Mouse (Mus musculus) neural tube, embryonic 14.5 days (tissue): Measurements from ENCODE around the gene Mdfic. TPM values are rescaled to one million over a fixed set of nuclear protein-coding genes. Genes with fewer than 3 reads are reported as not detected.

Experiments
- ATAC-seq: fragments of 200-750 bp; cut with Nextera tagmentation; 2 replicates; pipeline ENCODE4 v1.8.0; 2017; ENCODE audit warnings: low read depth, mild to moderate bottlenecking, moderate TSS enrichment, moderate library complexity
- H3K27ac ChIP-seq: fragments of 300-500 bp; sonication (generic); 2 replicates; pipeline ENCODE4 v1.5.1; 2014; ENCODE audit warnings: low read depth, mild to moderate bottlenecking, control low read depth, low read length, moderate library complexity, mixed read lengths
- H3K27me3 ChIP-seq: fragments of 300-500 bp; sonication (generic); 2 replicates; pipeline ENCODE4 v1.6.1; 2014; ENCODE audit warnings: low read length; ENCODE audit not compliant: control insufficient read depth, insufficient read depth
- H3K36me3 ChIP-seq: fragments of 300-500 bp; sonication (generic); 2 replicates; pipeline ENCODE4 v1.6.1; 2014; ENCODE audit warnings: low read length, mixed read lengths; ENCODE audit not compliant: control insufficient read depth, insufficient read depth
- H3K4me1 ChIP-seq: fragments of 300-500 bp; sonication (generic); 2 replicates; pipeline ENCODE4 v1.6.1; 2014; ENCODE audit warnings: low read length; ENCODE audit not compliant: control insufficient read depth, insufficient read depth
- H3K4me2 ChIP-seq: fragments of 300-500 bp; sonication (generic); 2 replicates; pipeline ENCODE4 v1.6.1; 2014; ENCODE audit warnings: mild to moderate bottlenecking, low read depth, low read length, control low read depth
- H3K4me3 ChIP-seq: fragments of 300-500 bp; sonication (generic); 2 replicates; pipeline ENCODE4 v1.5.1; 2014; ENCODE audit warnings: low read depth, low read length, control low read depth, mixed read lengths
- H3K9ac ChIP-seq: fragments of 300-500 bp; sonication (generic); replicated peaks from 2 replicates; pipeline ENCODE4 v1.6.1; 2014; ENCODE audit warnings: low read depth, mild to moderate bottlenecking, control low read depth, low read length, mixed read lengths
- H3K9me3 ChIP-seq: fragments of 300-500 bp; sonication (generic); 2 replicates; pipeline ENCODE4 v1.6.1; 2016; ENCODE audit warnings: low read length; ENCODE audit not compliant: control insufficient read depth
- WGBS: fragments of 180-500 bp; shearing (Covaris S2); extraction: QIAGEN DNeasy Blood & Tissue Kit; methylation state at CpG from one replicate; pipeline ENCODE4 v1.1.7; 2014; 5-methylcytosine and 5-hydroxymethylcytosine counted together
- polyA plus RNA-seq: library from polyadenylated mRNA; unstranded; fragments of >200 nt; fragmentation: Nextera tagmentation; extraction: Ambion mirVana; gene quantifications from 2 replicates; pipeline ENCODE4 v1.2.1, GENCODE M21; 2014

The Mdfic gene
- polyA plus RNA-seq, 1 experiment from 2014 or later: 0.62 TPM

DNA sequence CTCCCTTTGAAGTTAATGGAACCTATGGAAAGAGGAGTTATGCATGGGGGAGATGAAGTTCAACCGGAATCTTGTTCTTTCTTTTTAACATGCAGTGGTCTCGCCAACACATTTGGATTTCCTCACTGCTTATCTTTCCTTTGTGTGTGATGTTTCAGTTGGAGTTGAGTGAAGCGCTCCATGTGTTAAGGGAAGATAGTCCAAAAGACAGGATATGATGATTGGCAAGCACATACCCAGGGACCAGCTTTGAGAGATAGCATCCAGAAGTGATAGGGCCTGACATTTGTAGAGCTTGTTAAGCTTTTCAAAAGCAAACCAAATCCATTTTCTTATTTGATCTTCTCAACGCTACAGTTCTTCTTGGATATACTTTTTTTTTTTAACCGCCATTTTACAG is 86.9 kb downstream of the Mdfic start:
- Histone ChIP-seq H3K9me3 (no peaks in the 10 kb centered on the region), H3K36me3 (no peaks in the 10 kb centered on the region), H3K4me3 (no peak overlapping the region), H3K27me3 (no peaks in the 10 kb centered on the region), H3K27ac (no peak overlapping the region), H3K4me2 (no peak overlapping the region), H3K4me1 (no peaks in the 10 kb centered on the region), H3K9ac (no peak overlapping the region)
- ATAC-seq: no peak
- 98% methylated on average over 5 of the region's 5 CpGs for WGBS

DNA sequence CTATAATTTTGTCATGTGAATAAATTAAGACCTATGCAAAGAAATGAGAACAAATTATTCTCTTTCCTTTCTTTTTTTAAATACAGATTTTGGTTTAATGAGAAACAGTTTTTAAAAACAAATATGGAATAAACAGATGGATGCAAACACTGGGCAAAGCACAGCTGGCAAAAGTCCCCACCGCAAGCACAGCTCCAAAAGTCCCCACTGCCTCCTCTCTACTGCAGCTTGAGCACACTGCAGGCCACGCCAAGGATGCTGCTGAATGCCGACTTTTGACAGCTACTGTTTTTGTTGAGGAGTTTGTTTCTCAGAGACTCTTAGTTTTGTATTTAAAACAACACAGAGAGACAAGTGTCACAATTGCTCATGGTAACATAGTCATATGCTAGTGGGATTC is 104.8 kb downstream of the Mdfic start:
- no peaks in the 10 kb centered on the region for H3K27me3 ChIP-seq
- ATAC-seq: no peak
- no peaks in the 10 kb centered on the region for H3K4me1 ChIP-seq
- H3K9me3 ChIP-seq: no peaks in the 10 kb centered on the region
- H3K9ac ChIP-seq: no peak overlapping the region
- H3K27ac ChIP-seq: no peak overlapping the region
- no peaks in the 10 kb centered on the region for H3K36me3 ChIP-seq
- 79% methylated on average over 3 of the region's 3 CpGs for WGBS
- H3K4me2 ChIP-seq: no peak overlapping the region
- no peak overlapping the region for H3K4me3 ChIP-seq

DNA sequence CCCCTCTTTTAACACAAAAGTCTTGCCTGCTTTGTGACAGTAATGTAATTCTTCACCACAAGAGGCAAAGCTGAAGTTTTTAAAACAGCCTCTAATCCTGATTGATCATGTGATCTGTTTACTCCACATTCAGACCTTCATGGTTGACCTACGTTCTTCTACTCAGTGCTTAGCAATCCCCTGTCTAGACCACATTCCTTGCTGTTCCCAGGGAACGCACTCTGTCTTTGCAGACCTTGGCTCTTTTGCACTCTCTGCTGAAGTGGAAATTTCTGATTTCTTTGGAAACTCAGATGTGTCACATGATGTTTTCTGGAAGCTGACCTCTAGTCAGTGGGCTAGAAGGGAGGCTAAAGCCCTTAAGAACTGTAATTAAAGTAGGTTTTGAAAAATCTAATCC is 109.4 kb downstream of the Mdfic start:
- 0 out of 2 replicates have a peak, but pooled peaks have one; percentile 41 for ATAC-seq
- H3K4me3 ChIP-seq: no peak overlapping the region
- H3K9me3 ChIP-seq: no peaks in the 10 kb centered on the region
- H3K36me3 ChIP-seq: no peaks in the 10 kb centered on the region
- no peak overlapping the region for H3K4me2 ChIP-seq
- no peak overlapping the region for H3K9ac ChIP-seq
- no peaks in the 10 kb centered on the region for H3K27me3 ChIP-seq
- H3K4me1 ChIP-seq: no peaks in the 10 kb centered on the region
- H3K27ac ChIP-seq: no peak overlapping the region
- WGBS: 58% methylated on average over 2 of the region's 2 CpGs

DNA sequence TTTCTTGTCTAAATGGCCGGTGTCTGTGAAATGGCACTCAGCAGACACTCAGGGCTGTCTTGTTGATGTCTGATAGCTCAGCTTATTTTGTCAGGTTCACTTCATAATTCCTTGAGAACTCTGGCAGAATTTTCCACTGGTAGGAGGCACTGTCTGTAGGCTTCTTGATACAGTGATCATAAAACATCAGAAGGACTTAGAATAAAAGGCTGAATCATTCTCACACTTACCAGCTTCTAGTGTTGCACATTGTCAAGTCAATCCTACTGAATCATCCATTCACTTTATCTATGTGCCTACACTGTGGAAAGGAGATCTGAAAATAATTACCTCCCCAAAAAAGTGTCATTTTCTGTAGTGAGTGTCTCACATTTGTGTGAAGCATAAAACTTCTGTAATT is 110.2 kb downstream of the Mdfic start:
- Histone ChIP-seq H3K4me1 (no peaks in the 10 kb centered on the region), H3K4me2 (no peak overlapping the region), H3K36me3 (no peaks in the 10 kb centered on the region), H3K4me3 (no peak overlapping the region), H3K27me3 (no peaks in the 10 kb centered on the region), H3K9me3 (no peaks in the 10 kb centered on the region), H3K27ac (no peak overlapping the region), H3K9ac (no peak overlapping the region)
- ATAC-seq: no peak
- WGBS: 96% methylated on average over 1 of the region's 1 CpGs

DNA sequence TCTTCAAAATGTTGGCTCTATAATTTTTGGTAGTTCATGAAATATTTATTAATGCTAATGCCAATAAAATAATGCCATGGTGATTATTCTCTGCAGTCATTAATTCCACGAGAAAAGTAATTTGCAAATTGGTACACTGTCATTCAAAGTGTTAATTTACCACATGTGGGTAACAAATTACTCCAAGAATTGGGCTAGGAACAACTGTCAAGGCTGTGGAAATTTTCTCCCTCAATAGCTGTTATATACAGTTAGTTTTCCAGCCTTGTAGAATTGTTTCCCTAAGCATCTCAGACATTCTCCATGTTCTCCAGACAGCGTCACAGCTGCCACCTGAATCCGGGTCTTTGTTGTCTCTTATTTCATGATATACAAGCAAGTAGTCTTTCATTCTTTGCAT is 117.2 kb downstream of the Mdfic start:
- Histone ChIP-seq H3K27ac (no peak overlapping the region), H3K9me3 (no peaks in the 10 kb centered on the region), H3K4me1 (no peaks in the 10 kb centered on the region), H3K4me2 (no peak overlapping the region), H3K4me3 (no peak overlapping the region), H3K36me3 (no peaks in the 10 kb centered on the region), H3K9ac (no peak overlapping the region), H3K27me3 (no peaks in the 10 kb centered on the region)
- WGBS: 72% methylated on average over 3 of the region's 3 CpGs
- ATAC-seq: no peak

DNA sequence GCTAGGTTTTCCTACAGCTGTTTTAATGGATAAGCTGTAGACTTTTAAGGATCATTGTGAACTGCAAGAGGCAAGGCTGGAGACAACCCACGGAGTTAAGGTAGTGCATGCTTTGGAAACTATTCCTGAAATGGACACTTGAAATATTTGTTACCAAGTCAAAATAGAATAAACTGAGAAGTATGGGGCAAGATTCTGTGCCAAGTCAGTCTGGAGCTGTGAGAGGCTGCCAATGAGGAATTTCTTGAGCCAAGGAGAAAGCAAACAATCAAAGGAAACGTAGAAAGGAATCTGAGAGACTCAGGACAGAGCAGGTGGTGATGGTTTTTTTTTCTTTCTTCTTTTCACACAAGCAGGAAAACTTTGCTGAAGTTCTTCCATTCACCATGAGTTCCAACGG is 119.4 kb downstream of the Mdfic start:
- ATAC-seq: no peak
- no peaks in the 10 kb centered on the region for H3K27me3 ChIP-seq
- H3K36me3 ChIP-seq: no peaks in the 10 kb centered on the region
- H3K27ac ChIP-seq: no peak overlapping the region
- no peak overlapping the region for H3K9ac ChIP-seq
- no peaks in the 10 kb centered on the region for H3K4me1 ChIP-seq
- H3K4me2 ChIP-seq: no peak overlapping the region
- H3K9me3 ChIP-seq: no peaks in the 10 kb centered on the region
- no peak overlapping the region for H3K4me3 ChIP-seq
- WGBS: 73% methylated on average over 3 of the region's 3 CpGs

DNA sequence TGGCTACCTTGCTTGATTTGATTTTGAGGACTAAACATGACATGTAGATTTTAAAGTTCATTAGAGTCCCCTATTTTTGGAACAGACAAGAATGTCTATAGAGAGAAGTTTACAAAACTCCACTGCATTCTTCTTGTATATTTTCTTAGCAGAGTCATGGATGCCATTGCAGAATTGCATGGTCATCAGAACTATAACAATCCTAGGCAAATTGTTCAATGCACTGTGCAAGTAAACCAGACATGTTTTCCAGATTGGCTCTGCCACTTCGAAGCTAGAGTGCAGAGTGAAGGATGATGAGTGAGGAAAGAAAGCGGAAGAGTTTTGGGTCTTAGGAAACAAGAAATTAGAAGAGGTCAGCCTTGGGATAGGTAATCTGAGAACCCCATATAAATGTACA is 120.0 kb downstream of the Mdfic start:
- Histone ChIP-seq H3K27ac (no peak overlapping the region), H3K4me1 (no peaks in the 10 kb centered on the region), H3K27me3 (no peaks in the 10 kb centered on the region), H3K4me3 (no peak overlapping the region), H3K36me3 (no peaks in the 10 kb centered on the region), H3K9me3 (no peaks in the 10 kb centered on the region), H3K9ac (no peak overlapping the region), H3K4me2 (no peak overlapping the region)
- ATAC-seq: no peak
- 94% methylated on average over 2 of the region's 2 CpGs for WGBS

DNA sequence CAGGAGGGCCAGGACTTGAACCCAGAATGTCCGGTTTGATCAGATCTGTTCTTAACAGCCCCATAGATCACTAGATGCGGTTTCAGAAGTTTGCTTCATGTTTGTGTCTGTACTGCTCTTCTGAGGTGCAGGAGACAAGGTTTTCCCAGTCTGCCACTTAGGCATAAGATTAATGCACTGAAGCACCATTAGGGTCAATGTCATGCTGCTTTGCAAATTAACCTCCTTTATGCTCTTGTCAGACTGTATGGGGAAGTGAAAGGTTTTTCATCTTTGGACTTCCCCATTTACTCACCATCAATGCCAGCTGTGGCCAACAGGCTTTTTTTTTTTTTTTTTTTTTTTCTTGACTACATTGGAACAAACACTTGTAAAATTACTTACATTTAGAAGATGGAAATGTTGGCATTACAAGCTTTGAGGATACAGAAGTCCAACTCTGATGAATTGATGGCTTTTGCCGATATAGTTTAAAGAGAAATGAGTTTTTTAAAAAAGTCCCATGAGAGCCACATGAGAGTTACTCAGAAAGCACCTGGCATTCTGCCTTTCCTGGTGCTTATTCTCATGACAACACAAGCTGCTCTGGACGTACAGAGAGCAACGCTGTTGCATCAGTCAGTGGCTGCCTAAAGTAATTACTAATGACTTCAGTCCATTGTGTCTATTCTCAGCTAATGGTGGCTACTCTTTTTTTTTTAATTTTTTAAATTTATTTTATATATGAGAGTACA is 121.2 kb downstream of the Mdfic start:
- Histone ChIP-seq H3K9ac (no peak overlapping the region), H3K4me3 (no peak overlapping the region), H3K27me3 (no peaks in the 10 kb centered on the region), H3K4me2 (no peak overlapping the region), H3K4me1 (no peaks in the 10 kb centered on the region), H3K36me3 (no peaks in the 10 kb centered on the region), H3K27ac (no peak overlapping the region), H3K9me3 (no peaks in the 10 kb centered on the region)
- WGBS: 53% methylated on average over 5 of the region's 5 CpGs
- ATAC-seq: no peak

DNA sequence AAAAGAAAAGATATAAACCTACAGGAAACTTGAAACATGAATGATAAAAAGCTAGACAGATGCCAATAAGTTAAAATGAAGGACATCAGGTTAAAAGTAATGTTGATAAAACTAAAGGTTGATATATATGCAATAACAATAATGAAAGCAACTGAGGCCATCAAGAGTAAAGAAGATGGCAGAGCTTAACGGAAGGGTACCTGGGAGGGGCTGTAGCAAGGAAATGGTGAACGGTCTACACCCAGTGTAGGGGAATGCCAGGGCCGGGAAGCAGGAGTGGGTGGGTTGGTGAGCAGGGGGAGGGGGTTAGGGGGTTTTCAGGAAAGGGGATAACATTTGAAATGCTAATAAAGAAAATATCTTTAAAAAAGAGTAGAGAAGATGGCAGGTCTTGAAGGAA is 122.8 kb downstream of the Mdfic start:
- no peak for ATAC-seq
- Histone ChIP-seq H3K4me1 (no peaks in the 10 kb centered on the region), H3K4me2 (no peak overlapping the region), H3K27me3 (no peaks in the 10 kb centered on the region), H3K4me3 (no peak overlapping the region), H3K9me3 (no peaks in the 10 kb centered on the region), H3K27ac (no peak overlapping the region), H3K9ac (no peak overlapping the region), H3K36me3 (no peaks in the 10 kb centered on the region)
- WGBS: 95% methylated on average over 3 of the region's 3 CpGs
